Comparison of ENCODE assay signal across 22 mouse cellular contexts in the genomic region with DNA sequence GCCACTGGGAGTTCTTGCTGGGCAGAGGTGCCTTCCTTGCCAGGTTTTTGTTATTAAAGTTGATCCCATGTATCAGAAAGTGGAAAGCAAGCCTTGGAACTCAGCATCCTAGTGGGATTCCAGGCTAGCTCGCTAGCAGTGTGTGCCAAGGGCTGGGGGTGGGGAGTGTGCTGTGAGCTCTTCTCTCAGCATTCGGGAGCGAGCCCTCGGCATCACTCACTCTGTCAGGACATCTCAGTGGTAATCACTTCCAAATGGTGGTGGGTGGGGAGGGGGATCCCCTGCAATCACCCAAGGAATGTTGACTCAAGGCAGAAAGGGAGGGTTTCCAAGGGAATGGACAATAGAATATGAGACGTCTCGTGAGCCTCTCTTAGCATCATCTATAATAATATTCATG. TPM values are rescaled to one million over a fixed set of nuclear protein-coding genes. Genes with fewer than 3 reads are reported as not detected.
A peak's percentile ranks its signal among the peaks of the same experiment; 100 is the strongest.
DNase-seq lines count a peak whose midpoint lies in the region; ATAC-seq and TF ChIP-seq lines count a peak whose summit lies in the region.
"Had no signal": no experiment of that assay in that cellular context is flagged by ENCODE, and none has a peak within 500 bp of the region (broad histone marks: within the 10 kb centered on the region; RNA-seq: fewer than 3 reads in every experiment).

No protein-coding gene starts in this region.

- no peak overlapping the region for H3K9ac ChIP-seq in forebrain, embryonic 11.5 days (ENCODE audit: low read length)
- H3K9ac ChIP-seq in forebrain, embryonic 16.5 days (replicated peaks; ENCODE audit: low read depth, low read length): no peak overlapping the region
- H3K9ac ChIP-seq in lung, embryonic 14.5 days: no peak overlapping the region
- no peak overlapping the region for H3K9ac ChIP-seq in embryonic facial prominence, embryonic 11.5 days (replicated peaks; ENCODE audit: low read length)
- no peak overlapping the region for H3K9ac ChIP-seq in neural tube, embryonic 11.5 days (ENCODE audit: low read length)
- H3K9ac ChIP-seq: embryonic facial prominence, embryonic 15.5 days; kidney, embryonic 15.5 days; neural tube, embryonic 12.5 days had no signal

- no peak for ATAC-seq in forebrain, embryonic 11.5 days (replicated peaks; ENCODE audit: low FRiP score)
- no peak for ATAC-seq in forebrain, embryonic 16.5 days
- ATAC-seq in lung, embryonic 14.5 days (ENCODE audit: insufficient read depth): no peak
- ATAC-seq in embryonic facial prominence, embryonic 11.5 days (replicated peaks; ENCODE audit: insufficient number of reproducible peaks, low FRiP score, low TSS enrichment, low read depth): no peak
- ATAC-seq in neural tube, embryonic 11.5 days (ENCODE audit: insufficient read depth, low FRiP score, low TSS enrichment): no peak
- ATAC-seq: activated CD4-positive, CD25-positive, alpha-beta regulatory T cell, adult 4 months; CD4-positive, CD25-positive, alpha-beta regulatory T cell, adult 4 months; hindbrain, postnatal 0 days; intestine, postnatal 0 days had no signal

- H3K27me3 ChIP-seq in forebrain, embryonic 11.5 days (ENCODE audit: control insufficient read depth, insufficient read depth, low read length): no peaks in the 10 kb centered on the region
- no peaks in the 10 kb centered on the region for H3K27me3 ChIP-seq in forebrain, embryonic 16.5 days (replicated peaks; ENCODE audit: control insufficient read depth, insufficient read depth, low read length)
- no peaks in the 10 kb centered on the region for H3K27me3 ChIP-seq in lung, embryonic 14.5 days (ENCODE audit: insufficient read depth, low read length)
- H3K27me3 ChIP-seq in embryonic facial prominence, embryonic 11.5 days (ENCODE audit: control insufficient read depth, insufficient read depth, low read length): no peaks in the 10 kb centered on the region
- H3K27me3 ChIP-seq in neural tube, embryonic 11.5 days (ENCODE audit: control insufficient read depth, insufficient read depth, low read length): no peaks in the 10 kb centered on the region
- H3K27me3 ChIP-seq: embryonic facial prominence, embryonic 15.5 days; neural tube, embryonic 12.5 days had no signal

- no peaks in the 10 kb centered on the region for H3K9me3 ChIP-seq in forebrain, embryonic 11.5 days (ENCODE audit: control insufficient read depth, low read length)
- H3K9me3 ChIP-seq in forebrain, embryonic 16.5 days (ENCODE audit: control insufficient read depth, low read length): no peaks in the 10 kb centered on the region
- H3K9me3 ChIP-seq in lung, embryonic 14.5 days (ENCODE audit: low read depth, low read length): no peaks in the 10 kb centered on the region
- no peaks in the 10 kb centered on the region for H3K9me3 ChIP-seq in embryonic facial prominence, embryonic 11.5 days (replicated peaks; ENCODE audit: control insufficient read depth, low read length)
- no peaks in the 10 kb centered on the region for H3K9me3 ChIP-seq in neural tube, embryonic 11.5 days (ENCODE audit: control insufficient read depth, low read length)
- H3K9me3 ChIP-seq: embryonic facial prominence, embryonic 15.5 days; heart, embryonic 10.5 days; kidney, embryonic 15.5 days; neural tube, embryonic 12.5 days had no signal

- 0 out of 2 replicates have a peak, but pooled peaks cover 2% of the 10 kb centered on the region for H3K4me1 ChIP-seq in forebrain, embryonic 11.5 days (replicated peaks; ENCODE audit: control insufficient read depth, insufficient read depth, low read length)
- H3K4me1 ChIP-seq in forebrain, embryonic 16.5 days (replicated peaks; ENCODE audit: control insufficient read depth, insufficient read depth, low read length): no peaks in the 10 kb centered on the region
- H3K4me1 ChIP-seq in lung, embryonic 14.5 days (ENCODE audit: insufficient read depth): peaks cover 4% of the 10 kb centered on the region; the same call in 1 of the 2 replicates
- no peaks in the 10 kb centered on the region for H3K4me1 ChIP-seq in embryonic facial prominence, embryonic 11.5 days (ENCODE audit: control insufficient read depth, insufficient read depth, low read length)
- no peaks in the 10 kb centered on the region; the same call in 1 of the 2 replicates for H3K4me1 ChIP-seq in neural tube, embryonic 11.5 days (ENCODE audit: control insufficient read depth, insufficient read depth, low read length)
- H3K4me1 ChIP-seq: heart, embryonic 10.5 days had no signal

- 19% methylated on average over 6 of the region's 6 CpGs for whole genome bisulfite sequencing in forebrain, embryonic 11.5 days
- 19% methylated on average over 6 of the region's 6 CpGs for WGBS in forebrain, embryonic 16.5 days
- 4% methylated on average over 6 of the region's 6 CpGs for WGBS in lung, embryonic 14.5 days
- 2% methylated on average over 6 of the region's 6 CpGs for WGBS in embryonic facial prominence, embryonic 11.5 days
- 8% methylated on average over 6 of the region's 6 CpGs for WGBS in neural tube, embryonic 11.5 days

- H3K36me3 ChIP-seq in forebrain, embryonic 11.5 days (ENCODE audit: control insufficient read depth, insufficient read depth, low read length): no peaks in the 10 kb centered on the region
- H3K36me3 ChIP-seq in forebrain, embryonic 16.5 days (ENCODE audit: control insufficient read depth, insufficient read depth): no peaks in the 10 kb centered on the region
- no peaks in the 10 kb centered on the region for H3K36me3 ChIP-seq in lung, embryonic 14.5 days (ENCODE audit: insufficient read depth)
- H3K36me3 ChIP-seq in embryonic facial prominence, embryonic 11.5 days (replicated peaks; ENCODE audit: control insufficient read depth, insufficient read depth, low read depth, low read length): no peaks in the 10 kb centered on the region
- H3K36me3 ChIP-seq in neural tube, embryonic 11.5 days (ENCODE audit: control insufficient read depth, insufficient read depth, low read length): no peaks in the 10 kb centered on the region
- H3K36me3 ChIP-seq: embryonic facial prominence, embryonic 15.5 days; heart, embryonic 10.5 days; kidney, embryonic 15.5 days; neural tube, embryonic 12.5 days had no signal

- TF ChIP-seq CTCF in lung, embryonic 14.5 days (IDR thresholded peaks at IDR 0.05; ENCODE audit: low read depth): no peak

- H3K4me3 ChIP-seq in forebrain, embryonic 11.5 days (ENCODE audit: low read depth, low read length): no peak overlapping the region
- no peak overlapping the region for H3K4me3 ChIP-seq in forebrain, embryonic 16.5 days (replicated peaks; ENCODE audit: low read length)
- no peak overlapping the region for H3K4me3 ChIP-seq in lung, embryonic 14.5 days (ENCODE audit: low read depth, low read length)
- H3K4me3 ChIP-seq in embryonic facial prominence, embryonic 11.5 days (ENCODE audit: low read depth, low read length): no peak overlapping the region
- no peak overlapping the region for H3K4me3 ChIP-seq in neural tube, embryonic 11.5 days (ENCODE audit: low read depth, low read length)
- H3K4me3 ChIP-seq: embryonic facial prominence, embryonic 15.5 days; heart, embryonic 10.5 days; kidney, embryonic 15.5 days; neural tube, embryonic 12.5 days had no signal

- DNase-seq in forebrain, embryonic 11.5 days (ENCODE audit: low spot score): peak; percentile 62
- DNase-seq in lung, embryonic 14.5 days: peak; percentile 12
- DNase-seq in lung, postnatal 14 days: no peak
- peak; percentile 71 for DNase-seq in embryonic facial prominence, embryonic 11.5 days (ENCODE audit: low spot score)
- peak; percentile 50 for DNase-seq in neural tube, embryonic 11.5 days (ENCODE audit: low spot score)
- no peak for DNase-seq in testis, postnatal 10 days (ENCODE audit: low spot score)
- DNase-seq in spleen, postnatal 4 days (ENCODE audit: low spot score in 2 of 2): no peak
- DNase-seq: adrenal gland, postnatal 25 days; cerebellum, adult 11 months; heart, postnatal 10 days; liver; right cerebral cortex, adult 18-20 months; thymus, adult 18-20 months had no signal

- no peak overlapping the region for H3K4me2 ChIP-seq in forebrain, embryonic 11.5 days (ENCODE audit: low read depth, low read length, severe bottlenecking)
- no peak overlapping the region for H3K4me2 ChIP-seq in forebrain, embryonic 16.5 days (ENCODE audit: low read length)
- H3K4me2 ChIP-seq in lung, embryonic 14.5 days: no peak overlapping the region
- H3K4me2 ChIP-seq in embryonic facial prominence, embryonic 11.5 days (ENCODE audit: low read depth, low read length): no peak overlapping the region
- H3K4me2 ChIP-seq in neural tube, embryonic 11.5 days (ENCODE audit: low read depth): no peak overlapping the region
- H3K4me2 ChIP-seq: embryonic facial prominence, embryonic 15.5 days; kidney, embryonic 15.5 days; neural tube, embryonic 12.5 days had no signal

- H3K27ac ChIP-seq in forebrain, embryonic 11.5 days (ENCODE audit: low read depth, low read length): no peak overlapping the region
- H3K27ac ChIP-seq in forebrain, embryonic 16.5 days (ENCODE audit: low read length): no peak overlapping the region
- H3K27ac ChIP-seq in lung, embryonic 14.5 days (ENCODE audit: low read depth): no peak overlapping the region
- H3K27ac ChIP-seq in embryonic facial prominence, embryonic 11.5 days (replicated peaks; ENCODE audit: low read depth, low read length): no peak overlapping the region
- H3K27ac ChIP-seq in neural tube, embryonic 11.5 days (ENCODE audit: low read depth, low read length): no peak overlapping the region
- H3K27ac ChIP-seq: embryonic facial prominence, embryonic 15.5 days; heart, embryonic 10.5 days; hindbrain, postnatal 0 days; kidney, embryonic 15.5 days; neural tube, embryonic 12.5 days had no signal

RNA-seq across cellular contexts. Expression of a gene that starts 45.4 kb away (rescaled TPM):
- 7.1 and 8.4 TPM in 2 replicates for polyA plus RNA-seq in forebrain, embryonic 11.5 days (2014; fragmentation: Nextera tagmentation; extraction: Ambion mirVana)
- polyA plus RNA-seq in forebrain, embryonic 16.5 days (2015; fragmentation: Nextera tagmentation; extraction: Ambion mirVana): 1.5 TPM in 2 replicates
- not detected in 2 replicates for polyA plus RNA-seq in lung, embryonic 14.5 days (2014; fragmentation: Nextera tagmentation; extraction: Ambion mirVana)
- polyA plus RNA-seq in embryonic facial prominence, embryonic 11.5 days (2014; fragmentation: Nextera tagmentation; extraction: Ambion mirVana): 2.6 and 2.9 TPM in 2 replicates
- polyA plus RNA-seq in neural tube, embryonic 11.5 days (2014; fragmentation: Nextera tagmentation; extraction: Ambion mirVana): 2.8 and 3.7 TPM in 2 replicates
- polyA plus RNA-seq: activated CD4-positive, CD25-positive, alpha-beta regulatory T cell, adult 4 months; CD4-positive, CD25-positive, alpha-beta regulatory T cell, adult 4 months had no signal

Comparison
In these comparisons a context has a peak if more than half of its experiments do, and no peak if none do; other contexts are left out.
1. DNase-seq: peak in forebrain, embryonic 11.5 days (single experiment), lung, embryonic 14.5 days (single experiment), embryonic facial prominence, embryonic 11.5 days (single experiment) and neural tube, embryonic 11.5 days (single experiment); none in lung, postnatal 14 days (single experiment), testis, postnatal 10 days (single experiment) and spleen, postnatal 4 days (0 of 2).